Mouse (Mus musculus) E14TG2a.4 (cell line): ENCODE measurements around the gene Cyp3a57.
"Not testable (repeated sequence)": the region's sequence is repeated elsewhere in the genome, so short reads cannot be mapped to it uniquely, and the experiment has no call there.

Experiments
- H3K27me3 ChIP-seq: 2 replicates; pipeline ENCODE4 v1.6.1; 2014; ENCODE audit warnings: low read length, control low read depth; ENCODE audit not compliant: insufficient read depth
- H3K36me3 ChIP-seq: 2 replicates; pipeline ENCODE4 v1.6.1; 2014; ENCODE audit warnings: low read length, control low read depth; ENCODE audit not compliant: insufficient read depth
- H3K4me1 ChIP-seq: replicated peaks from 2 replicates; pipeline ENCODE4 v1.6.1; 2014; ENCODE audit warnings: low read depth, low read length, control low read depth
- H3K4me3 ChIP-seq: replicated peaks from 2 replicates; pipeline ENCODE4 v1.5.1; 2014; ENCODE audit warnings: mild to moderate bottlenecking, low read length
- H3K9me3 ChIP-seq: 2 replicates; pipeline ENCODE4 v1.6.1; 2014; ENCODE audit warnings: low read length, control low read depth
- CTCF ChIP-seq: conservative IDR thresholded peaks from 2 replicates; pipeline ENCODE4 v1.5.1; 2014; ENCODE audit warnings: low read length
- NANOG ChIP-seq: IDR thresholded peaks from 2 replicates; pipeline ENCODE4 v1.6.1; 2014; ENCODE audit warnings: borderline replicate concordance, low read length, mixed read lengths
- POU5F1 ChIP-seq: IDR thresholded peaks from 2 replicates; pipeline ENCODE4 v1.6.1; 2014; ENCODE audit warnings: low read length, borderline replicate concordance

Gene Cyp3a57

GRCm38 (mm10) chr5:145353081-145353480, 8.0 kb downstream of the Cyp3a57 start:
- Histone ChIP-seq H3K9me3 (no peaks in the 10 kb centered on the region), H3K36me3 (no peaks in the 10 kb centered on the region), H3K27me3 (no peaks in the 10 kb centered on the region), H3K4me1 (no peaks in the 10 kb centered on the region), H3K4me3 (no peak overlapping the region)
- TF ChIP-seq POU5F1: no peak
- no peak for TF ChIP-seq NANOG
- no peak for TF ChIP-seq CTCF

DNA sequence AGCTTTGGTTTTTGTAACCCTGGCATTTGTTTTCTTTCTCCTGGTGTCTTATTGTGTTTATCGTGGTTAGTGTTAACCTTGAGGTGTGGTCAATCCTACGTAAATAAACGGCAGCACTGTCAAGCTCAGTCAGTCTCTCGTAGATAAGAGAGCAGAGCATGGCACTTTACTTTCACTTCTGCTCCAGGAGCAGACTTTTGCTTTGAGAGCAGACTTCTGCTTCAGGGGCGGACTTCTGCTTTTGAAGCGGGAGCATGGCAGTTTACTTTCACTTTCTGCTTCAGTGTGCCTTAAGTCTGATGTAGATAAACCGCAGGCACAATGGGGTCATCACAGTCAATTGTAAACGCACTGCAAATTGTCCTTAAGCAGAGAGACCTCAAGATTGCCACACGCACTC, 70.3 kb downstream of the Cyp3a57 start:
- peaks cover 56% of the 10 kb centered on the region for H3K9me3 ChIP-seq
- H3K4me3 ChIP-seq, H3K4me1 ChIP-seq, H3K36me3 ChIP-seq, H3K27me3 ChIP-seq: not testable (repeated sequence)

- H3K9me3 ChIP-seq: peaks cover 39% of the 10 kb centered on the region
- TF ChIP-seq CTCF (no peak), NANOG (no peak), POU5F1 (no peak)
- no peaks in the 10 kb centered on the region for H3K27me3 ChIP-seq
- no peaks in the 10 kb centered on the region for H3K36me3 ChIP-seq
- no peak overlapping the region for H3K4me3 ChIP-seq
- H3K4me1 ChIP-seq: no peaks in the 10 kb centered on the region
Observed at GRCm38 (mm10) chr5:145422287-145422686, 77.2 kb downstream of the Cyp3a57 start.

DNA sequence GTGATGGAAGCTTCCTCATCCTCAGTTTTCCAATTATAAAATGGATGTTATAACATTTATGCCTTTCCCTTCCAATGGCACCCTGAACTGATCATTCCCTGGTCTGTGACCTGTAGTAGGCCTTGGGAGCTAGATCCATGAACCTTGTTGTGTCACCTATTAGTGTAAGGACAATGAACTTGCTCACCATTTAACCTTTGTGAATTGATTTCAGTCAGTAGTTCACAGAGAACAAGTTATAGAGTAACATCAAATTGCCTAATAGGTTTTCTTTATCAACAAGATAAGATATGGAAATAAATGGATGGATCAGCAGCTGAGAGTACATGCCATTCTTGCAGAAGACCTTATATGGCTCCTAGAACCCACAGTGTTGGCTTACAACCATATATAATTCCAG, 85.9 kb downstream of the Cyp3a57 start:
- TF ChIP-seq NANOG: no peak
- TF ChIP-seq CTCF: no peak
- no peak for TF ChIP-seq POU5F1
- H3K36me3 ChIP-seq: no peaks in the 10 kb centered on the region

DNA sequence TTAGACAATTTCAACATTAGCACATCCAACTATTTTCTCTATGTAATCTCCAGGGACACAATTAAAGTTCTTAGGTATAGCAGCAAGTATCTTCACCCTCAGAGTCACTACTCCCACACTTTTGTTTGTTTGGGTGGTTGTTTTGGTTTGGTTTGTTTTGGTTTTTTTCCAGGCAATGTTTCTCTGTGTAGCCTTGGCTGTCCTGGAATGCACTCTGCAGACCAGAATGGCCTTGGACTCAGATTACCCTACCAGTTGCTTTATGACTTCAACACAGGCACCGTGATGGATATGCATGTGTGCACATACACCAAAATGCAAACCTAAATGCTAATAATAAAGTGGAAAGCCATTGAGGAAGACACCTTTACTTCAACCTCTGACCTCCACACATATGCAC, 88.6 kb downstream of the Cyp3a57 start:
- no peaks in the 10 kb centered on the region for H3K4me1 ChIP-seq
- no peak overlapping the region for H3K4me3 ChIP-seq
- H3K27me3 ChIP-seq: no peaks in the 10 kb centered on the region
- H3K36me3 ChIP-seq: no peaks in the 10 kb centered on the region
- no peaks in the 10 kb centered on the region for H3K9me3 ChIP-seq
- TF ChIP-seq NANOG: no peak
- TF ChIP-seq CTCF: no peak
- no peak for TF ChIP-seq POU5F1

More for the DNA sequence above, 85.9 kb downstream of the Cyp3a57 start:
- Histone ChIP-seq H3K4me1 (no peaks in the 10 kb centered on the region), H3K27me3 (no peaks in the 10 kb centered on the region), H3K9me3 (no peaks in the 10 kb centered on the region), H3K4me3 (no peak overlapping the region)
